Mouse (Mus musculus) monocyte, adult 5-6 weeks (primary cell): ENCODE measurements around the gene Gm20696. TPM values are rescaled to one million over a fixed set of nuclear protein-coding genes. Genes with fewer than 3 reads are reported as not detected.

Experiments
- ATAC-seq: fragments of 153-309, 156-312 bp; replicated peaks from 2 replicates; pipeline ENCODE4 v1.8.0; 2017; ENCODE audit warnings: mild to moderate bottlenecking; ENCODE audit not compliant: low TSS enrichment, insufficient number of reproducible peaks, severe bottlenecking, poor library complexity, low FRiP score
- total RNA-seq: library from RNA; stranded (forward); fragments of 200-1000, 200-491, 200-594 nt; gene quantifications from 3 replicates; pipeline ENCODE4 v1.2.3, GENCODE M21; 2017

Gene Gm20696
- total RNA-seq, 1 experiment from 2014 or later = 12.8 TPM

- ATAC-seq = no peak
These were observed 414.7 kb downstream of the Gm20696 start for GRCm38 (mm10) chr6:99251924-99252323.

- no peak for ATAC-seq
These were observed 415.4 kb downstream of the Gm20696 start for GRCm38 (mm10) chr6:99251222-99251621.

GRCm38 (mm10) chr6:99249496-99250030, 417.0 kb downstream of the Gm20696 start:
- ATAC-seq = no peak

DNA sequence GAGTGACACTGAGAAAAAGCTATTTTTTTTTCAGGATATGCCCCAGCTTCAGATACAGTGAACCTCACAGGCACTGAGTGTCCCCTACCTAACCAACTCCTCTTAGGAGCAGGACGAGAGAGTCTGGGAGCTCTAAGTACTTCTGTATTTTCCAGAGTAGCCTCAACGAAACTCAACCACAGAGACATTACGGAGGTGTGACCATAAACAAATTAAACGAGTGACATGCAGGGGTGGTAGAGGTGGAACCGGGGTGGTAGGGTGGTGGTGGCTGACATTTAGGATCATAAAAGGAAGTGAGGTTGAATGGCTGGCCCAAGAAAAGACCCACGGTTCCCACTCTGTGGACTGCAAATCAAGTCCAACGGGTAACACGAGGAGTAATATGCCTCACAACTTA, 418.2 kb downstream of the Gm20696 start:
- peak; percentile 82 for ATAC-seq

GRCm38 (mm10) chr6:99241625-99242395, 424.8 kb downstream of the Gm20696 start:
- peak; percentile 83 for ATAC-seq

- ATAC-seq = no peak
These were observed 425.8 kb downstream of the Gm20696 start for GRCm38 (mm10) chr6:99240764-99241163.

DNA sequence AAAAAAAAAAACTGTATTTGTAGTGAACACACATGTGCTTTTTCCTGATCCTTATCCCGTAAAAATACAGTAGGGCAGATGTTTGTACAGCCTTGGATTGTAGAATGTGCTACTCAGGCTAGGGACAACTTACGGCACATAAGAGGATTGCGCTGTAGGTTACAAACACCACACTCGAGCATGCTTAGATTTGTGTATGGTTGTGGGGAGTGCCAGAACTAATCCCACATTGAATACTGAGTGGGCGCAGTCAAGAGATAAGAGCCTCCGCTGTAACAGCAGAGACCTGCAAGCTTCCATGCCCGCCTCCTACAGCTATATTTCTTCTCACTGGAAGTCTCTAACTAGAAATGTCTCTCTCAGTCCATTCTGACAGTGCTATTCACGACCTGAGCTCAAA, 431.0 kb downstream of the Gm20696 start:
- ATAC-seq = no peak

GRCm38 (mm10) chr6:99233411-99233810, 433.2 kb downstream of the Gm20696 start:
- no peak for ATAC-seq

GRCm38 (mm10) chr6:99228336-99228870, 438.2 kb downstream of the Gm20696 start:
- no peak for ATAC-seq

DNA sequence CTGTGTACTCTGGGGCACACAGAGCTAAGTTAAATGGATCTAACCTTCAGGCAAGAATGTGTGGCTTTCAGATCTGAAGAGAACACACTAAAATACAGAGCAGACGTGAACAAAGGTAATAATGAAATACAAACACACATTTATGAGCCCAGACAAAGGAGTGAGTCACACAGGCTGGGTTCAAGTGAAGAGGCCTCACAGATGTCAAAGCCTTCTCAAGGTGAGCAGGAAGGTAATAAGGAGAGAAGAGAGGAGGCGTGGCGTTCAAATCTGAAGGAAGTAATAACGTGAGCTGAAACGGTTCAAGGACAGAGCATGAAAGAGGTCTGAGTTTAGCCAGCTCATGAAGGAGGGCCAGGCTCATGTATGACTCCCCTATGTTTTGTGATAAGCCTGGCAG, 445.4 kb downstream of the Gm20696 start:
- ATAC-seq = no peak

GRCm38 (mm10) chr6:99220472-99220871, 446.1 kb downstream of the Gm20696 start:
- no peak for ATAC-seq

DNA sequence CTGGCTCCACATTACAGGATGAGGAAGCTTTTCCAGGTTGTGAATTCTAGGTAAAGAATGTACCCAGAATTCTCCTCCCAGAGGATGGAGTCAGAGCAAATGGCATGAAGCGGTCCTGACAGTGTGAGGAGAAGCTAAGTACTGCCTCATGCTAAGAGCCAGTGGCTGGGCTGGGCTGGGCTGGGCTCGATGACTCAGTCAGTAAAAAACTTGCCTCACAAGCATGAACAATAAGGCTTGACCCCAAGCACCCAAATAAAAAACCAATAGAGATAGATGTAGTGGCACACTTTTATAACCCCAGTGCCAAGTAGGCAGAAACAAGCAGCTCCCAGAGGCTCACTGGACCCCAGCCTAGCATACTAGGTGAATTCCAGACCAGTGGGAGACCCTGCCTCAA, 448.8 kb downstream of the Gm20696 start:
- no peak for ATAC-seq

GRCm38 (mm10) chr6:99217155-99217554, 449.4 kb downstream of the Gm20696 start:
- no peak for ATAC-seq

GRCm38 (mm10) chr6:99212461-99212860, 454.1 kb downstream of the Gm20696 start:
- peak; percentile 36; the same call in 1 of the 2 replicates for ATAC-seq

- peak; percentile 48; the same call in 1 of the 2 replicates for ATAC-seq
These were observed 454.8 kb downstream of the Gm20696 start for GRCm38 (mm10) chr6:99211663-99212333.

GRCm38 (mm10) chr6:99210161-99210560, 456.4 kb downstream of the Gm20696 start:
- no peak for ATAC-seq
